Mouse (Mus musculus) c-Kit-positive CD71-positive TER-119-negative erythroid progenitor cells, embryonic 14.5 days (primary cell): ENCODE data around the gene Kif4.

ENCODE experiments used
- DNase-seq: peaks from one replicate; pipeline ENCODE4 v3.0.0-alpha.2; 2013; ENCODE audit warnings: low read depth

Gene Kif4

DNA sequence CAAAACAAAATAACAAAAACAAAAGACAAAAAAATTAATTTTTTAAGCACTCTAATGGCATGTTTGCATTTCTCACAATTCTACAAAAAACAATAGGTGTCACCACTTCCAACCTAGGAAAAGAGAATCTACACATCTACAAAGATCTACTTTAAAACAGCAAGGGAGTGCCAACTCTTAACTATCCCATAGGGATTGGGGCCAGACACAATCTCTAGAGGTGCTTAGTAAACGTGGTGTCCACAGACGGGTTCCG lies at the start of gene Kif4:
TSS of gene Kif4 (plus strand) at position 192 of the 256 bp plus-strand sequence.
- DNase-seq: no peak

- DNase-seq: no peak
These were observed 30.7 kb upstream of the Kif4 start, which contains the start of gene P2ry4 for GRCm38 (mm10) chrX:100594791-100595190. Gene P2ry4 (minus strand): TSS chrX:100594869.

DNA sequence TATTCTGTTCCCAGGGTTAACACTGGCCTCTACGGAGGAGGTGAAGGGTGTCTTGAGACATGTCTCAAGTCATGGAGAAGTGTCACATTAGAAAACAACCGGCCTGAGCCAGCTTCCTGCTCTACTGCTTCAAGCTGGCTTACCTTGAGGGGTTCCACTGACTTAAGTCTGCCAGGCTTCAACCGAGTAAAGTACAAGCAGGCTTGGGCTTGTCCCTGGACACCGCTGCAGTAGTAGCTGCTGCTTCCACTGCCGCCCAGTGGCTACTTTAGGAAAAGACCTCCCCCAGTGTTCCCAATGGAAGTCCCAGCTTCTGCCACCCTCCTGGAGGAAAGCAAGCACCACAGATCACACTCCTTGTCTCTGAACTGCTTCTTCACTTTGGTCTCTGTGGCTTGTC lies 28.1 kb upstream of the Kif4 start:
- DNase-seq: no peak

- DNase-seq: no peak
These were observed 25.8 kb upstream of the Kif4 start for GRCm38 (mm10) chrX:100599755-100600154.

DNA sequence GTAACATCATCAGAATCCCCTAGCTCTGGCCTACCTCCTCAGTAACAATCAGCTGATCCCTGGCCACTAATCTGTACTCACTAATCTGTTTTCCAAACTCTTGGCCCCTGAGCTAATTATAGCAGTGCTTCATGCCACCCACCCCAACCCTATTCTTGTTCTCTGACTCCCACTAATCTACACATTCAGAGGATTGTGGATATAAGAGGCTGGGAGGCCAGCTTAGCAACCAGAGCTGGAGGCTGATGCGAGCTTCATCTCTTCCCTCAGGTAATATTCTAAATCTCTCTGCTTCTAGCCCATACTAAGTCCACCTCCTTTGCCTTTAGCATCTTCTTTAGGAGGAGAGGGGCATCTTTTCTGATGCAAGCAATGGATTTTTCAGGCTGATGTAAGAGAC lies 20.2 kb upstream of the Kif4 start, which contains the start of gene Arr3:
TSS of gene Arr3 (plus strand) at position 184 of the 400 bp plus-strand sequence.
- DNase-seq: no peak

- no peak for DNase-seq
These were observed 7.0 kb upstream of the Kif4 start for GRCm38 (mm10) chrX:100618488-100618887.

GRCm38 (mm10) chrX:100621366-100621765 lies 4.2 kb upstream of the Kif4 start:
- no peak for DNase-seq

- no peak for DNase-seq
These were observed 1.3 kb upstream of the Kif4 start for GRCm38 (mm10) chrX:100624242-100624641.

GRCm38 (mm10) chrX:100625146-100625545 lies 391 bp upstream of the Kif4 start:
- DNase-seq: no peak

DNA sequence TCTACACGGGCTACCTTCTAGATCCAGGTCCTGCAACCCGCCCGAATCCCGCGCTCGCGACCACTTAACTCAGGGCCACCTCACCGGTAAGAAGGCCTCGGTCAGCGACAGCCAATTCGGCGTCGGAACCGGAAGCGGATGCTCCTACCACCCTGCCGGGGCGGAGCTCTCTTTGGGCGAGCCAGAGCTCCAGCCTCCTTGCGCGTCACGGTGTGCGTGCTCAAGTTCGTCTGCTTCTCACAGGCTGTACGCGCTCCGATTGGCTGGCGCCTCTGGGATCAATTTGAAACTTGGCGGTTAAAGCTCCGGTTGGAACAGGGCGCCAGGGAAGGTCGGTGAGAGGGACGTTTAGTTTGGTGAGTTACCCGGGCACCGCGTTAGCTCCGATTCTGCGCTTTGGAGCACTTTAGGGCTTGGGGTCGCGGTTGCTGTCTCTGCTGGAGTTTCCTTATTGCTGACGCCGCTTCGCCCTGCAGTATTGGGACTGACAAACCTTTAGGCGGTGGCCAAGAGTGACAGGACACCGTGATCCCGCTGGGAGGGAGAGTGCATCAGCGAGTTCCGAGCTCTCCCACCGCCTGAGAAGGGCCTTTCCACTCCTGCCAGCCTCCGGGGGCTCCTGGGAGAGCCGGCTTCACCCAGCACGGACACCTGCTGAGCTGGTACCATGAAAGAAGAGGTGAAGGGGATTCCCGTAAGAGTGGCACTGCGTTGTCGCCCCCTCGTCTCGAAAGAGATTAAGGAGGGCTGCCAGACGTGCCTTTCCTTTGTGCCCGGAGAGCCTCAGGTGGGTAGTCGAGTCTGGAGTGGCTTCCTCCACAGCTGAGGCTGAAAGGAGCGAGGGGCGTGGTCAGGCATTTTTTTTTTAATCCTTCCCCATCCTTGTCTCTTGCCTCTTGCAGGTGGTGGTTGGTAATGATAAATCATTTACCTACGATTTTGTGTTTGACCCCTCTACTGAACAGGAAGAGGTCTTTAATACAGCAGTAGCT lies 561 bp downstream of the Kif4 start, which contains the start of gene Pdzd11:
TSS of gene Pdzd11 (minus strand) at position 767 of the 992 bp plus-strand sequence.
- DNase-seq: peak; percentile 82

DNA sequence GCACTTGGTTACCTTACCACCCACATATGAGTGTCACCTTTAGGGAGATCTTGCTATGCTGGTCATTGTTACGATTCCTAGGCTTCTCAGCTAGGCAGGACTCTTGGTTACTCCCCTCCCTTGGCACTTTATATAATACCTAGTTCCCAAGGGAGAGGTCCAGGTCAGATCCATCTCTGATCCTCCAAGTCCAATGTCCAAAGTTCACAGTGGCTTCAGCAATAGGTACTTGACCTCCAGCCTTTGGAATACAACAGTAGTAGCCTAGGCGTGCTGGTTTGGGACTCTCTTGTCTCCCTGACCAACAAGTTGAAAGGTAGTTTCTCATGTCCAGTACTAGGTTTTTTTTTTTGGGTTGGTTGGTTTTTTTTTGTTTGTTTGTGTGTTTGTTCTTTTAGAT lies 3.5 kb downstream of the Kif4 start:
- no peak for DNase-seq

GRCm38 (mm10) chrX:100638477-100638876 lies 12.9 kb downstream of the Kif4 start:
- no peak for DNase-seq

DNA sequence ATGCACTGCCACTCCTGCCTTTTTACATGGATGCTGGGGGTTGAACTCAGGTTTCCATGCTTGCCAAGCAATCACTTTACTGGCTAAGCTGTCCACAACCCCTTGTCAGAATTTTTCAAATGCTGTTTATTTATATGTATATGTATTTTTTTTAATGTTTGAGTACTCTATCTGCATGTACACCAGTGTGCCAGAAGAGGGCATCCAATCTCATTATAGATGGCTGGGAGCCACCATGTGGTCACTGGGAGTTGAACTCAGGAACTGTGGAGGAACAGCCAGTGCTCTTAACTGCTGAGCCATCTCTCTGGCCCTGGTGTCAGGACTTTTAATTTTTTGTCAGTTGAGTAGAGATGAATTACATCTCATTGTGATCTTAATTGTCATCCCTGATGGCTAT lies 27.3 kb downstream of the Kif4 start:
- no peak for DNase-seq

DNA sequence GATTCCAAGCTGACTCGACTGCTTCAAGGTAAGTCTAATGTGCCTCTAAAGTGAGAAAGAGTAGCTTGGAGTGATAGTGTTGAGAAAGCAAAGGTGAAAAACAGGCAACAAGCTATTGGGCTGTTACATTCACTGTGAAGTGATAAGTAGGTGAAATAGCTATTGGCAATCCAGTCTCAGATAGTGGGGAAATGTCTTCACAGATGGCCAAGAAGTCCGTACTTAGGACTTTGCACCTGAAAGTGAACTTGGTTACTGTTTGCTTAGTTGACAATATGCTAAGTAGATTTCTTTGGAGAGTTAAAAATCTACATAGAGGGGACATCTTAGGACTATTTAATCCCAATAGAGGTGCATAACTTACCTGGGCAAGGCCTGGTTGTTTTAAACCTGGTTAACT lies 39.3 kb downstream of the Kif4 start:
- DNase-seq: no peak

- DNase-seq: no peak
These were observed 52.7 kb downstream of the Kif4 start for GRCm38 (mm10) chrX:100678204-100678603.

DNA sequence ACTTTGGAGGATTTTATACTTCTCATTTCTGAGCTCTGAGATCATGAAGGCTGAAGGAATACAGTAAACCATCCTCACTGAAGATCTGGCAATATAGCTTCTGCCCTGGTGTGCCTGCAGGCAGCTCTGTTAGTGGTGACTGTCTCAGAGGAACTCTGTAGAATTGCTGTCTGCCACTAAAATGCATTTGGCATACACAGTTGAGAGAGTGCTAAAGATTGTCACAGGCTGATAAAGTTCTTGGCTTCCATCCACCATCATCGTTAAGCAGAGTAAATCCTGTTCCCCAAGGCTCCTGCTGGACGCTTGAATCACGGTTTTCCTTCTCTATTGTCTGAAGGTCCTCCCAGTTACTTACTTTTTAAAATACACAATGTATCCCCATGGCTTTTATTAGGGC lies 61.0 kb downstream of the Kif4 start:
- no peak for DNase-seq

DNA sequence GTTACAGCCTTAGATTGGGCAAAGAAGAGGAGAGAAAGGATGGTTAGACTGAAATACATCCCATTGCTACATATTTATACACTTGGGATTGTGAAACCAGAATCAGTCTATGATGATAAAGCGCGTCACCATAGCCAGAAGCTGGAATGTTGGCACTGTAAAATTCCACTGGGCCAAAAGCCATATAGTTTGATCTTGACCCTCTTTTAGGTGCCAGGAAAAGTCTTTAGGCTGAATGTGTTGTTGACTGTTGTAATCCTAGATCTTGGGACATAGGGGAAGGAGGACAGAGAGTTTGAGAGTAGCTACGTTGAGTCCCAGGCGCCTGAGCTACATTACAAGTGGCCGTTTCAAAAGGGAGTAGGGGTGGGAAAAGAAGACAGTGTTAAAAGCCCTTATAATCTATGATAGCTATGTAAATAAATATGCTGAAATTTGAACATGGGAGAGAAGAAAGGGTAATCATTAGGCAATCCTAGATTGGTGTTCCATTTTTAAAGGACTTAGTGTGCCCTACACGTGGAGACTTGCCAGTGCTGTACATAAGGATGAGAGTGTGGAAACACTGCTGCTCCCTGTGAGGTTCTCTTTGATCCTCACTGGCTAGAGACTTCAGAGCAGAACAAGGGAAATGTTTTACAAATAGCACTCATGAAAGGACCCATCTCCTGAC lies 62.0 kb downstream of the Kif4 start:
- DNase-seq: no peak

DNA sequence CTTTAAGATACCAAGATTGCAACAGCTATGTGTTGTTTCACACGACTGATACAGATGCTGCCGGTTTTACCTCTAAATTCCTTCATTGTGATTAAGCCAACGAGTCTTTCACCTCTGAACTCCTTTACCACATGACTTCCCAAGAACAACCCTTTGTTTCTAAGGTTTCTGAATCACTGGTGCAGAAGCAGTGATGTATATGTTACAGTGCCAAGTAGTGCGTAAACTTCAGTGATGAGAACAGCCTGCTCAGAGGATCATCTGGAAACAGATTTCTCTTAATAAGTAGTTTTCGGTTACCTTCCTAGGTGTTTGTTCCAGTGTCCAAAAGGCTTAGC lies 62.5 kb downstream of the Kif4 start:
- DNase-seq: no peak

DNA sequence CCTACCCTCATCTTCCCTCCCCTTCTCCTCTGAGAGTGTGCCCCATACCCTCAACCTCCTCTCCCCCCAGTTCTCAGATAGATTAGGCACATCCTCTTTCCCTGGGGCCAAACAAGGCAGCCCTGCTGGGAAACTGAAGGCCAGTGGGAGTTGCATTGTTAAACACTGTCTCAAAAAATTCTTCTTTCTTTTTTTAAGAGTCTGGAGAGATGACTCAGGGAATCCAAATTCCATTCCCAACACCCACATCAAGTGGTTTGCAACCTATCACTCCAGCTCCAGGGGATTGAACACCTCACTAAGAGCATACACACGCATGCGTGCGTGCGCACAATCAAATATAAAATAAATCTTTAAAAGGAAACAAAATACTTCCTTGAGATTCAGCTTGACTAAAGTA lies 71.2 kb downstream of the Kif4 start:
- DNase-seq: no peak

- no peak for DNase-seq
These were observed 82.5 kb downstream of the Kif4 start for GRCm38 (mm10) chrX:100708032-100708431.

DNA sequence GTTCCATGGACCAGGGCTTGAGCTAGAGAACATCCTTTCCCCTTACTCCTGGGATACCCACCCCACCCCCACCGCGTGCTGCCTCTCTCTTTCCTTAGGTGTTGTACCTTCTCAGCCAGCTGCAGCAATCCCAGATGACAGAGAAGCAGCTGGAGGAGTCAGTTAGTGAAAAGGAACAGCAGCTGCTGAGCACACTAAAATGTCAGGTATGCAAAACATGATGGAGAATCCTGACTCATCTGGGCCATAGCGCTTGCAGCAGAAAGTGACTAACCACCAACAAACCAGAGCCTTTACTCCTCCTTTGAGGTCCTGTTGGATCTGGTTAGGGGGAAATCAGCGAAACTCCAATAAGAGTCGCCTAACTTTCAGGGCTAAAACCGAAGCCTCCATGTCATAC lies 90.6 kb downstream of the Kif4 start:
- no peak for DNase-seq

DNA sequence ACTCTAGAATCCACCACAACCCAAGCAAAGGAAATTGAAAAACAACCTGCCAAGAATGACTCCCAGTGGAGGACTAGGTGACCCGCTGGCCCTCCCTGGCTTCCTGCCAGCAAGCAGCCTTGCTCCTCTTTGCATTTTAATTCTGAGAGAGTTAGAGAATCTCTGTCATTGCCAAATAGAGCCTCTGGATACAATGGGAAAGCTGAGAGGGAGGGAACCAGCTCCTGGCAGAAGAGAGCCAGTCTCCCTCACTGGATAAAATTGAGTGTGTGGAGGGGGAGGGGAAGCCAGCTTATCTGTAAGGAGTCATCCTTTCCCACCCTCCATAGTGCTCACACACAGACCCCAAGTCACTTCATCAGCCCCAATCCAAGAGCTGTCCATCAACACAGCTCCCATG lies 103.4 kb downstream of the Kif4 start:
- DNase-seq: no peak

DNA sequence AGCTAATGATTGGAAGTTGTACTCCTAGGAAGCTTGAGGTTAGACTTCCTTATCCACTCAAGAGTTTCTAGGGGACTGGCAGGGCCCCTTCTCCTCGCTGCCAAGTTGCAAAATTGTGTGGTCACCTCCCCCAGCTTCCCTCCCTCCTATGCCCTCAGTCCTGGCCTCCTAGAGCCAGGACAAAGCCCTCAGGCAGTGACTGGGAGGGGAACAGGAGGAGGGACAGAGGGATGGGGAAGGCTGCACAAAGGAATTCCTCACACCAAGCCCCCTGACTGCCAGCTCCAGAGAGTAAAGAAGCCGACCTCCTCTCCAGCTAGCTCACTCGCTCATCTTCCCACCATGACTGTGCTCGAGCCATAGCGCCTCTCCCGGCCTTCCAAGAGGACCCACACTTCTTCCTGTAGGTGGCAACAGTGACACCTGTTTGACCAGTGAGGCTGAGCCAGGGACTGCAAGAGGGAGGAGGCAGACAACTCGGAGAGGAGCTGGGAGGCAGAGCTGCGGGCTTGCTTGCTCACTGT lies 104.2 kb downstream of the Kif4 start, which contains the start of gene Gdpd2:
TSS of gene Gdpd2 (plus strand) at position 209 of the 524 bp plus-strand sequence.
- DNase-seq: no peak
